Mouse (Mus musculus) embryonic stem cell, embryonic (primary cell): ENCODE measurements around the gene Acbd6.

Experiments
- CTCF ChIA-PET, 4 experiments: fragments of 300-600 bp in 2 of 4; fragments of 350-600 bp in 2 of 4; sonication (Branson Sonifier 250); formaldehyde crosslinking; loops; one replicate each; lab custom pipeline; 2022; ENCODE audit warnings: inconsistent platforms in 2 of 4; lab: Charles Lee
- POLR2A ChIA-PET, 4 experiments: fragments of 300-600 bp in 2 of 4; fragments of 350-600 bp in 2 of 4; sonication (Branson Sonifier 250); formaldehyde crosslinking; loops; one replicate each; lab custom pipeline; 2022; ENCODE audit warnings: antibody characterized with exemption in 4 of 4, inconsistent platforms in 1 of 4; lab: Charles Lee

Acbd6 gene

GRCm38 (mm10) chr1:155689558-155689957, 131.6 kb downstream of the Acbd6 start:
- ChIA-PET CTCF (no interaction called here), POLR2A (no interaction called here)

- POLR2A ChIA-PET = interaction anchor here in 1 of 4 experiments (0.9 kb wide), 1 partner anchor 16 kb away, joined by 3 read pairs; no protein-coding TSS in a partner anchor
- CTCF ChIA-PET = interaction anchor here in 1 of 4 experiments (0.5 kb wide), 1 partner anchor 218 kb away, joined by 3 read pairs; no protein-coding TSS in a partner anchor
These were observed 134.3 kb downstream of the Acbd6 start for GRCm38 (mm10) chr1:155692230-155692629.

GRCm38 (mm10) chr1:155693026-155693425, 135.1 kb downstream of the Acbd6 start:
- ChIA-PET CTCF (no interaction called here), POLR2A (interaction anchor here in 1 of 4 experiments (0.9 to 1.2 kb wide), 2 partner anchors 10 to 16 kb away, joined by 3 read pairs; no protein-coding TSS in a partner anchor)

- ChIA-PET CTCF (no interaction called here), POLR2A (interaction anchor here in 1 of 4 experiments (0.9 to 1.2 kb wide), 2 partner anchors 10 to 15 kb away, joined by 3 read pairs; no protein-coding TSS in a partner anchor)
These were observed 135.5 kb downstream of the Acbd6 start for GRCm38 (mm10) chr1:155693443-155693842.

GRCm38 (mm10) chr1:155698373-155699159, 140.6 kb downstream of the Acbd6 start:
- CTCF ChIA-PET = interaction anchor here in 2 of 4 experiments (0.6 to 0.7 kb wide), 2 partner anchors 23 to 721 kb away, joined by 3 to 6 read pairs; no protein-coding TSS in a partner anchor
- POLR2A ChIA-PET = interaction anchor here in 1 of 4 experiments (0.6 to 1.2 kb wide), 3 partner anchors 105 to 257 kb away, joined by 3 to 5 read pairs (median 3); partner anchors contain the start of gene Acbd6

- ChIA-PET CTCF (interaction anchor here in 1 of 4 experiments (0.6 kb wide), 1 partner anchor 125 kb away, joined by 3 read pairs; no protein-coding TSS in a partner anchor), POLR2A (interaction anchor here in 1 of 4 experiments (0.6 kb wide), 1 partner anchor 77 kb away, joined by 3 read pairs; no protein-coding TSS in a partner anchor)
These were observed 143.0 kb downstream of the Acbd6 start for GRCm38 (mm10) chr1:155700886-155701285.

GRCm38 (mm10) chr1:155703191-155703680, 145.3 kb downstream of the Acbd6 start:
- POLR2A ChIA-PET = no interaction called here
- CTCF ChIA-PET = no interaction called here

GRCm38 (mm10) chr1:155704182-155704581, 146.3 kb downstream of the Acbd6 start:
- ChIA-PET POLR2A (interaction anchor here in 1 of 4 experiments (1.2 kb wide), 1 partner anchor 17 kb away, joined by 3 read pairs; no protein-coding TSS in a partner anchor), CTCF (interaction anchor here in 1 of 4 experiments (0.9 kb wide), 1 partner anchor 17 kb away, joined by 4 read pairs; no protein-coding TSS in a partner anchor)

GRCm38 (mm10) chr1:155713306-155713705, 155.4 kb downstream of the Acbd6 start:
- ChIA-PET POLR2A (interaction anchor here in 1 of 4 experiments (0.6 kb wide), 1 partner anchor 8 kb away, joined by 3 read pairs; no protein-coding TSS in a partner anchor), CTCF (interaction anchor here in 1 of 4 experiments (0.7 kb wide), 1 partner anchor 585 kb away, joined by 8 read pairs; no protein-coding TSS in a partner anchor)

GRCm38 (mm10) chr1:155715366-155715765, 157.4 kb downstream of the Acbd6 start:
- ChIA-PET POLR2A (no interaction called here), CTCF (no interaction called here)

- ChIA-PET CTCF (interaction anchor here in 2 of 4 experiments (0.5 to 0.6 kb wide), 2 partner anchors 401 to 995 kb away, joined by 6 to 12 read pairs; no protein-coding TSS in a partner anchor), POLR2A (interaction anchor here in 2 of 4 experiments (1.0 to 1.5 kb wide), 4 partner anchors 9 to 46 kb away, joined by 3 to 4 read pairs (median 3); no protein-coding TSS in a partner anchor)
These were observed 159.4 kb downstream of the Acbd6 start for GRCm38 (mm10) chr1:155717301-155717700.

- POLR2A ChIA-PET = interaction anchor here in 1 of 4 experiments (1.4 kb wide), 1 partner anchor 12 kb away, joined by 3 read pairs; no protein-coding TSS in a partner anchor
- CTCF ChIA-PET = interaction anchor here in 1 of 4 experiments (1.0 kb wide), 1 partner anchor 143 kb away, joined by 3 read pairs; no protein-coding TSS in a partner anchor
These were observed 160.9 kb downstream of the Acbd6 start for GRCm38 (mm10) chr1:155718851-155719250.

- ChIA-PET POLR2A (interaction anchor here in 1 of 4 experiments (0.7 kb wide), 1 partner anchor 144 kb away, joined by 4 read pairs; no protein-coding TSS in a partner anchor), CTCF (no interaction called here)
These were observed 162.1 kb downstream of the Acbd6 start for GRCm38 (mm10) chr1:155720006-155720405.

GRCm38 (mm10) chr1:155721443-155721842, 163.5 kb downstream of the Acbd6 start:
- CTCF ChIA-PET = interaction anchor here (0.5 to 2.3 kb wide), 30 partner anchors 9 to 1735 kb away, joined by 3 to 10 read pairs (median 4); no protein-coding TSS in a partner anchor
- POLR2A ChIA-PET = interaction anchor here in 1 of 4 experiments (1.1 to 1.3 kb wide), 2 partner anchors 17 to 20 kb away, joined by 3 to 5 read pairs; no protein-coding TSS in a partner anchor

GRCm38 (mm10) chr1:155722185-155722584, 164.3 kb downstream of the Acbd6 start:
- POLR2A ChIA-PET = interaction anchor here (0.6 to 1.3 kb wide), 11 partner anchors 18 to 682 kb away, joined by 3 to 6 read pairs (median 3); partner anchors contain the start of genes Cep350 (in 1 of the 4) and Qsox1 (in 1 of the 4)

GRCm38 (mm10) chr1:155724301-155724700, 166.4 kb downstream of the Acbd6 start:
- ChIA-PET CTCF (no interaction called here), POLR2A (no interaction called here)

More at GRCm38 (mm10) chr1:155722185-155722584, 164.3 kb downstream of the Acbd6 start:
- CTCF ChIA-PET = interaction anchor here in 3 of 4 experiments (0.6 to 2.3 kb wide), 8 partner anchors 9 to 998 kb away, joined by 3 to 10 read pairs (median 6); partner anchors contain the start of gene Acbd6 (in 1 of the 3)

- ChIA-PET CTCF (no interaction called here), POLR2A (interaction anchor here in 1 of 4 experiments (1.7 kb wide), 1 partner anchor 8 kb away, joined by 3 read pairs; no protein-coding TSS in a partner anchor)
These were observed 168.0 kb downstream of the Acbd6 start for GRCm38 (mm10) chr1:155725876-155726275.

GRCm38 (mm10) chr1:155727830-155728229, 169.9 kb downstream of the Acbd6 start:
- POLR2A ChIA-PET = interaction anchor here in 1 of 4 experiments (1.3 kb wide), 1 partner anchor 14 kb away, joined by 3 read pairs; no protein-coding TSS in a partner anchor
- CTCF ChIA-PET = no interaction called here
